In the genomic region with DNA sequence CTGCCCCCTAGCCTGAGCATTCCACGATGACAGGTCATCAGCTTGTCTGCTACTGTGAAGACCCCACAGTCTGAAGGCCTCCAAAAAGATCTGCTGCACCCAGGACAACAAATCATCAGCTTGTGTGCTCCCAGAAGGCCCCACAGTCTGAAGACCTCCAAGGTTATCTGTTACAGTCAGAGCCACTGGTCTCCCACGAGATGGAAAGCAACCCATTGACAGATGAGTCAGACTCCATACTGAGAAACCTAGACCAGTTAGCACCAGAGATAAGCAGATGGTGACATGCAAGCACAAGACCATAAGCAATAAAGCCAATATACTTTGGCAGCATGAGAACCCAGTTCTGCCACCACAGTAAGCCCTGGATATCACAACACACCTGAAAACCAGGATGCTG, we compare ENCODE assay signal across 36 mouse cellular contexts. TPM values are rescaled to one million over a fixed set of nuclear protein-coding genes. Genes with fewer than 3 reads are reported as not detected.
DNase-seq lines count a peak whose midpoint lies in the region; ATAC-seq and TF ChIP-seq lines count a peak whose summit lies in the region.
"Had no signal": no experiment of that assay in that cellular context is flagged by ENCODE, and none has a peak within 500 bp of the region (broad histone marks: within the 10 kb centered on the region; RNA-seq: fewer than 3 reads in every experiment).

No protein-coding gene starts in this region.

- H3K9ac ChIP-seq in intestine, embryonic 15.5 days = no peak overlapping the region
- no peak overlapping the region for H3K9ac ChIP-seq in liver, embryonic 11.5 days (ENCODE audit: low read depth, low read length)
- H3K9ac ChIP-seq: embryonic facial prominence, embryonic 13.5 days; forebrain, embryonic 12.5 days; forebrain, embryonic 15.5 days; heart, embryonic 13.5 days; hindbrain, embryonic 14.5 days had no signal

- no peaks in the 10 kb centered on the region for H3K27me3 ChIP-seq in intestine, embryonic 15.5 days (replicated peaks)
- H3K27me3 ChIP-seq in liver, embryonic 11.5 days (replicated peaks; ENCODE audit: control insufficient read depth, insufficient read depth, low read length) = no peaks in the 10 kb centered on the region
- H3K27me3 ChIP-seq in small intestine, adult 2 months (ENCODE audit: control insufficient read depth, insufficient read depth, low read length) = no peaks in the 10 kb centered on the region
- H3K27me3 ChIP-seq: embryonic facial prominence, embryonic 13.5 days; forebrain, embryonic 12.5 days; forebrain, embryonic 15.5 days; heart, embryonic 13.5 days had no signal

- no peak overlapping the region for H3K4me3 ChIP-seq in intestine, embryonic 15.5 days (replicated peaks)
- no peak overlapping the region for H3K4me3 ChIP-seq in liver, embryonic 11.5 days (ENCODE audit: low read depth, low read length)
- no peak overlapping the region for H3K4me3 ChIP-seq in small intestine, adult 2 months (ENCODE audit: low read depth, low read length)
- H3K4me3 ChIP-seq: embryonic facial prominence, embryonic 10.5 days; embryonic facial prominence, embryonic 13.5 days; erythroblast, embryonic 14.5 days; forebrain, embryonic 12.5 days; forebrain, embryonic 15.5 days; heart, adult 2 months; heart, embryonic 10.5 days; heart, embryonic 13.5 days had no signal

- TF ChIP-seq POLR2A in small intestine, adult 2 months (IDR thresholded peaks at IDR 0.05; ENCODE audit: low read depth, low read length) = no peak

- ATAC-seq in intestine, embryonic 15.5 days = peak; percentile 88
- ATAC-seq in liver, embryonic 11.5 days (replicated peaks; ENCODE audit: low FRiP score) = peak; percentile 64; the same call in 1 of the 2 replicates
- no peak for ATAC-seq in megakaryocyte progenitor cell, adult 5-6 weeks (replicated peaks; ENCODE audit: poor library complexity)
- ATAC-seq: activated CD4-positive, CD25-positive, alpha-beta regulatory T cell, adult 4 months; CD4-positive, CD25-positive, alpha-beta regulatory T cell, adult 4 months; forebrain, embryonic 15.5 days had no signal

- no peak for TF ChIP-seq CTCF in small intestine, adult 2 months (IDR thresholded peaks at IDR 0.05; ENCODE audit: extremely low read depth, insufficient read length, insufficient replicate concordance, low read depth, low read length)

- H3K4me1 ChIP-seq in intestine, embryonic 15.5 days (replicated peaks) = no peaks in the 10 kb centered on the region
- H3K4me1 ChIP-seq in liver, embryonic 11.5 days (replicated peaks; ENCODE audit: control insufficient read depth, insufficient read depth, low read length) = no peaks in the 10 kb centered on the region
- H3K4me1 ChIP-seq in small intestine, adult 2 months (ENCODE audit: control insufficient read depth, insufficient read depth, insufficient read length, low read length) = peaks cover 3% of the 10 kb centered on the region; the same call in 1 of the 2 replicates
- H3K4me1 ChIP-seq: embryonic facial prominence, embryonic 10.5 days; embryonic facial prominence, embryonic 13.5 days; forebrain, embryonic 12.5 days; forebrain, embryonic 15.5 days; heart, embryonic 10.5 days; heart, embryonic 13.5 days had no signal

- DNase-seq in MEL-GATA-1-ER (ENCODE audit: extremely low read depth, low read depth) = peak; percentile 13
- DNase-seq in liver, embryonic 11.5 days (ENCODE audit: low spot score) = no peak
- no peak for DNase-seq in ovary, adult 18-20 months (ENCODE audit: low spot score)
- DNase-seq: adrenal gland, adult 8-10 months; adrenal gland, postnatal 25 days; cerebellum, adult 11-12 months; cerebellum, adult 8-10 months; cerebellum, postnatal 10 days; cerebellum, postnatal 36 days; embryo, embryonic 11 days; gastrocnemius, postnatal 10 days; gastrocnemius, postnatal 36 days; heart, adult 2 months; heart, postnatal 14 days; heart, postnatal 4 days had no signal

- H3K4me2 ChIP-seq in intestine, embryonic 15.5 days (replicated peaks) = no peak overlapping the region
- H3K4me2 ChIP-seq in liver, embryonic 11.5 days = no peak overlapping the region
- H3K4me2 ChIP-seq: embryonic facial prominence, embryonic 13.5 days; forebrain, embryonic 12.5 days; forebrain, embryonic 15.5 days; heart, embryonic 13.5 days; hindbrain, embryonic 14.5 days had no signal

- H3K27ac ChIP-seq in intestine, embryonic 15.5 days = peak overlapping the region; percentile 54; the same call in 1 of the 2 replicates
- no peak overlapping the region for H3K27ac ChIP-seq in liver, embryonic 11.5 days (ENCODE audit: low read depth, low read length)
- H3K27ac ChIP-seq in small intestine, adult 2 months (ENCODE audit: insufficient read depth, low read depth, low read length) = peak overlapping the region; percentile 95
- H3K27ac ChIP-seq: embryonic facial prominence, embryonic 10.5 days; embryonic facial prominence, embryonic 13.5 days; forebrain, embryonic 12.5 days; forebrain, embryonic 15.5 days; heart, adult 2 months; heart, embryonic 10.5 days; heart, embryonic 13.5 days; hindbrain, embryonic 14.5 days had no signal

- H3K9me3 ChIP-seq in intestine, embryonic 15.5 days = no peaks in the 10 kb centered on the region
- no peaks in the 10 kb centered on the region for H3K9me3 ChIP-seq in liver, embryonic 11.5 days (ENCODE audit: control insufficient read depth, low read length)
- H3K9me3 ChIP-seq: embryonic facial prominence, embryonic 10.5 days; embryonic facial prominence, embryonic 13.5 days; forebrain, embryonic 12.5 days; forebrain, embryonic 15.5 days; heart, embryonic 10.5 days; heart, embryonic 13.5 days had no signal

- 37% methylated on average over 2 of the region's 2 CpGs for WGBS in intestine, embryonic 15.5 days
- 55% methylated on average over 2 of the region's 2 CpGs for WGBS in liver, embryonic 11.5 days
- WGBS in small intestine, adult 2 months = 20% methylated on average over 2 of the region's 2 CpGs

- H3K36me3 ChIP-seq in intestine, embryonic 15.5 days = no peaks in the 10 kb centered on the region
- no peaks in the 10 kb centered on the region for H3K36me3 ChIP-seq in liver, embryonic 11.5 days (ENCODE audit: control insufficient read depth, insufficient read depth, low read length)
- H3K36me3 ChIP-seq in small intestine, adult 2 months (ENCODE audit: control insufficient read depth, insufficient read depth, low read length) = no peaks in the 10 kb centered on the region
- H3K36me3 ChIP-seq: embryonic facial prominence, embryonic 10.5 days; embryonic facial prominence, embryonic 13.5 days; forebrain, embryonic 12.5 days; forebrain, embryonic 15.5 days; heart, embryonic 10.5 days; heart, embryonic 13.5 days had no signal

RNA-seq across cellular contexts. Expression of gene Ugt2a3, which starts 43.2 kb away (rescaled TPM):
- polyA plus RNA-seq in intestine, embryonic 15.5 days (2015; fragmentation: Nextera tagmentation; extraction: Ambion mirVana) = 3.1 and 3.6 TPM in 2 replicates
- not detected in 2 replicates for polyA plus RNA-seq in liver, embryonic 11.5 days (2014; fragmentation: Nextera tagmentation; extraction: Ambion mirVana)
- polyA plus RNA-seq in small intestine, adult 2 months (2012; rRNA removed) = 4.8 and 11.6 TPM in 2 replicates
- total RNA-seq in megakaryocyte progenitor cell, adult 5-6 weeks (2015) = not detected in 2 replicates
- total RNA-seq in megakaryocyte progenitor cell, adult 5-6 weeks (2017) = not detected in 2 replicates
- total RNA-seq: adrenal gland, adult 8-10 months; adrenal gland, postnatal 25 days; gastrocnemius, adult 18-20 months; gastrocnemius, postnatal 10 days; gastrocnemius, postnatal 36 days; granulocyte monocyte progenitor cell, adult 5-6 weeks; heart, adult 2 months; heart, postnatal 14 days; heart, postnatal 4 days; MEL had no signal
- polyA plus RNA-seq: activated CD4-positive, CD25-positive, alpha-beta regulatory T cell, adult 4 months; brain, embryonic 14.5 days; C2C12; CD4-positive, CD25-positive, alpha-beta regulatory T cell, adult 4 months; cortical plate, adult 2 months; embryonic facial prominence, embryonic 10.5 days; embryonic facial prominence, embryonic 13.5 days; erythroblast, embryonic 14.5 days; forebrain, embryonic 12.5 days; forebrain, embryonic 15.5 days; heart, adult 2 months; heart, embryonic 10.5 days; heart, embryonic 13.5 days; heart, embryonic 16.5 days; hindbrain, embryonic 11.5 days; hindbrain, embryonic 14.5 days had no signal

RNA-seq across cellular contexts. Expression of gene Ugt2b38, which starts 43.8 kb away (rescaled TPM):
- not detected in 2 replicates for polyA plus RNA-seq in intestine, embryonic 15.5 days (2015; fragmentation: Nextera tagmentation; extraction: Ambion mirVana)
- not detected in 2 replicates for polyA plus RNA-seq in liver, embryonic 11.5 days (2014; fragmentation: Nextera tagmentation; extraction: Ambion mirVana)
- polyA plus RNA-seq in small intestine, adult 2 months (2012; rRNA removed) = 0.90 TPM in 1 of 2 replicates, not detected in the other
- not detected in 2 replicates for total RNA-seq in megakaryocyte progenitor cell, adult 5-6 weeks (2015)
- not detected in 2 replicates for total RNA-seq in megakaryocyte progenitor cell, adult 5-6 weeks (2017)
- total RNA-seq: adrenal gland, postnatal 25 days; gastrocnemius, adult 18-20 months; gastrocnemius, postnatal 10 days; gastrocnemius, postnatal 36 days; granulocyte monocyte progenitor cell, adult 5-6 weeks; heart, adult 2 months; heart, postnatal 14 days; heart, postnatal 4 days; MEL had no signal
- polyA plus RNA-seq: activated CD4-positive, CD25-positive, alpha-beta regulatory T cell, adult 4 months; brain, embryonic 14.5 days; C2C12; CD4-positive, CD25-positive, alpha-beta regulatory T cell, adult 4 months; cortical plate, adult 2 months; embryonic facial prominence, embryonic 10.5 days; embryonic facial prominence, embryonic 13.5 days; erythroblast, embryonic 14.5 days; forebrain, embryonic 12.5 days; forebrain, embryonic 15.5 days; heart, adult 2 months; heart, embryonic 10.5 days; heart, embryonic 13.5 days; heart, embryonic 16.5 days; hindbrain, embryonic 11.5 days; hindbrain, embryonic 14.5 days had no signal
